Mouse (Mus musculus): ENCODE data around the gene Per2.

Gene Per2

GRCm38 (mm10) chr1:91430761-91431160 is 28.4 kb downstream of the Per2 start:
- DNase-seq (ENCODE audit: low spot score) = no peak

- no peak for DNase-seq (ENCODE audit: low spot score)
These were observed 29.9 kb downstream of the Per2 start for GRCm38 (mm10) chr1:91429212-91429611.

GRCm38 (mm10) chr1:91428614-91429013 is 30.5 kb downstream of the Per2 start:
- DNase-seq (ENCODE audit: low spot score) = peak; percentile 64

- no peak for DNase-seq (ENCODE audit: low spot score)
These were observed 32.7 kb downstream of the Per2 start for GRCm38 (mm10) chr1:91426397-91426796.

- DNase-seq (ENCODE audit: low spot score) = no peak
These were observed 38.5 kb downstream of the Per2 start for GRCm38 (mm10) chr1:91420601-91421065.

- no peak for DNase-seq (ENCODE audit: low spot score)
These were observed 39.1 kb downstream of the Per2 start for GRCm38 (mm10) chr1:91419862-91420600.

- DNase-seq (ENCODE audit: low spot score) = no peak
These were observed 41.1 kb downstream of the Per2 start for GRCm38 (mm10) chr1:91417991-91418390.

- DNase-seq (ENCODE audit: low spot score) = no peak
These were observed 43.8 kb downstream of the Per2 start for GRCm38 (mm10) chr1:91415311-91415710.

GRCm38 (mm10) chr1:91414903-91415302 is 44.2 kb downstream of the Per2 start:
- no peak for DNase-seq (ENCODE audit: low spot score)

GRCm38 (mm10) chr1:91413898-91414594 is 45.1 kb downstream of the Per2 start, which contains the start of gene Hes6:
Hes6 (minus strand) TSS chr1:91414038.
- DNase-seq (ENCODE audit: low spot score) = peak; percentile 10

- DNase-seq (ENCODE audit: low spot score) = peak; percentile 6
These were observed 45.6 kb downstream of the Per2 start for GRCm38 (mm10) chr1:91413536-91413897.

GRCm38 (mm10) chr1:91413030-91413506 is 46.1 kb downstream of the Per2 start:
- DNase-seq (ENCODE audit: low spot score) = peak; percentile 92

GRCm38 (mm10) chr1:91412286-91413029 is 46.7 kb downstream of the Per2 start:
- DNase-seq (ENCODE audit: low spot score) = peak; percentile 2

GRCm38 (mm10) chr1:91411631-91412285 is 47.4 kb downstream of the Per2 start:
- no peak for DNase-seq (ENCODE audit: low spot score)

- no peak for DNase-seq (ENCODE audit: low spot score)
These were observed 51.3 kb downstream of the Per2 start for GRCm38 (mm10) chr1:91407819-91408218.

GRCm38 (mm10) chr1:91405406-91406169 is 53.5 kb downstream of the Per2 start:
- DNase-seq (ENCODE audit: low spot score) = peak; percentile 19

GRCm38 (mm10) chr1:91404976-91405375 is 54.1 kb downstream of the Per2 start:
- no peak for DNase-seq (ENCODE audit: low spot score)

GRCm38 (mm10) chr1:91398260-91399062 is 60.7 kb downstream of the Per2 start, which contains the start of gene Ilkap:
Ilkap (minus strand) TSS chr1:91398815.
- DNase-seq (ENCODE audit: low spot score) = peak; percentile 79

GRCm38 (mm10) chr1:91397927-91398259 is 61.2 kb downstream of the Per2 start:
- DNase-seq (ENCODE audit: low spot score) = no peak

GRCm38 (mm10) chr1:91390369-91390768 is 68.8 kb downstream of the Per2 start:
- no peak for DNase-seq (ENCODE audit: low spot score)
